Mouse (Mus musculus) bone marrow macrophage, adult 2 months (primary cell): Measurements from ENCODE around the gene Pcbp2.

Source experiments
- CTCF ChIP-seq: IDR thresholded peaks from 2 replicates; pipeline ENCODE4 v1.5.1; 2012; ENCODE audit warnings: low read depth, mild to moderate bottlenecking, low read length, moderate library complexity
- POLR2A ChIP-seq: IDR thresholded peaks from 2 replicates; pipeline ENCODE4 v1.6.1; 2012; ENCODE audit warnings: mild to moderate bottlenecking, low read depth, low read length, borderline replicate concordance

- TF ChIP-seq CTCF (no peak), POLR2A (no peak)
Observed at GRCm38 (mm10) chr15:102527936-102528335, 57.6 kb downstream of the Pcbp2 start.
